Mouse (Mus musculus): ENCODE data around the gene Agbl4. TPM values are rescaled to one million over a fixed set of nuclear protein-coding genes. Genes with fewer than 3 reads are reported as not detected.
A peak's percentile ranks its signal among the peaks of the same experiment; 100 is the strongest.

Agbl4 gene
- polyA plus RNA-seq, 1 experiment from 2014 or later, result 0.38 TPM

DNA sequence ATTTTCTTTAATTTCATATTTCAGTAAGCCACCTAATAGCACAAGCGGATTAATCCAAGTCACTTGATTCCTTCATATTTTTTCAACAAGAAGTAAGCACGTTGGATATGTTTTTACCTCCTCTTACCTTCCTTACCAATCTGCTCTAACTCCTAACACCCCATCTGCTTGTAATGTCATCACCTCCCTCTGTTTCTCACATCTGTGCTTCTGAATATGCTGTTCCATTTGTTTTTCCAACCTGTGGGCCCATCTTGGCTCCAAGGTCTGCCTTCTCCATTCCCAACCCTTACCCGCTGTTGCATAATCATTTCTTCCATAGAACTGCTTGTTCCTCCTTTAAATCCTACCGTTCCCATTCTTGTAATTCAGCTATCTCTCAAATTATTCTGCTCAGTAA lies 884.4 kb downstream of the Agbl4 start:
- ATAC-seq (ENCODE audit: insufficient number of reproducible peaks, insufficient read depth, low FRiP score, low TSS enrichment, low read depth), result no peak
- Histone ChIP-seq H3K4me1 (replicated peaks) (no peaks in the 10 kb centered on the region), H3K27ac (no peak overlapping the region), H3K27me3 (no peaks in the 10 kb centered on the region), H3K9ac (replicated peaks) (no peak overlapping the region), H3K4me3 (replicated peaks) (no peak overlapping the region), H3K36me3 (no peaks in the 10 kb centered on the region), H3K9me3 (no peaks in the 10 kb centered on the region), H3K4me2 (no peak overlapping the region)
- WGBS, result 88% methylated on average over 4 of the region's 4 CpGs

DNA sequence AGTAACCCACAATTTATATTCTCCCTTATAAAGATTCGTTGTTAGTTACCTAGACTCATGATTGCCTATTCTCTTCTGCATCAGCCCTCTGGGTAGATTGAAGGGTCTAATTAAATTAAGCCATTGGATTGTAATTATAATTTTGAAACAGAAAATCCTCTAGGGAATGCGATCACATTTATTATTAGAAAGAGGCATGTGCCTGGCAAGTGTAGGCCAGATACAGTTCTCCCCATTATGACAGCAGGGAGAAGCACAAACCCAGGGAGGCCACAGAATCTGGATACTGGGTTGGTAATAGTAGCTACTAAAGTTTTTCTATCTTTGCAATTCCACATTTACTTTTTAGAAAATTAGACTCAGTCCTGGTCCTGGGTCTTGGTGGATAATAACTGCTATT lies 887.2 kb downstream of the Agbl4 start:
- no peak overlapping the region for H3K9ac ChIP-seq (replicated peaks)
- H3K27me3 ChIP-seq, result no peaks in the 10 kb centered on the region
- no peak overlapping the region for H3K27ac ChIP-seq
- no peak overlapping the region for H3K4me2 ChIP-seq
- H3K9me3 ChIP-seq, result 0 out of 2 replicates have a peak, but pooled peaks cover 4% of the 10 kb centered on the region
- H3K4me1 ChIP-seq (replicated peaks), result no peaks in the 10 kb centered on the region
- ATAC-seq (ENCODE audit: insufficient number of reproducible peaks, insufficient read depth, low FRiP score, low TSS enrichment, low read depth), result no peak
- H3K4me3 ChIP-seq (replicated peaks), result no peak overlapping the region
- H3K36me3 ChIP-seq, result no peaks in the 10 kb centered on the region
- WGBS, result 90% methylated on average over 2 of the region's 2 CpGs

DNA sequence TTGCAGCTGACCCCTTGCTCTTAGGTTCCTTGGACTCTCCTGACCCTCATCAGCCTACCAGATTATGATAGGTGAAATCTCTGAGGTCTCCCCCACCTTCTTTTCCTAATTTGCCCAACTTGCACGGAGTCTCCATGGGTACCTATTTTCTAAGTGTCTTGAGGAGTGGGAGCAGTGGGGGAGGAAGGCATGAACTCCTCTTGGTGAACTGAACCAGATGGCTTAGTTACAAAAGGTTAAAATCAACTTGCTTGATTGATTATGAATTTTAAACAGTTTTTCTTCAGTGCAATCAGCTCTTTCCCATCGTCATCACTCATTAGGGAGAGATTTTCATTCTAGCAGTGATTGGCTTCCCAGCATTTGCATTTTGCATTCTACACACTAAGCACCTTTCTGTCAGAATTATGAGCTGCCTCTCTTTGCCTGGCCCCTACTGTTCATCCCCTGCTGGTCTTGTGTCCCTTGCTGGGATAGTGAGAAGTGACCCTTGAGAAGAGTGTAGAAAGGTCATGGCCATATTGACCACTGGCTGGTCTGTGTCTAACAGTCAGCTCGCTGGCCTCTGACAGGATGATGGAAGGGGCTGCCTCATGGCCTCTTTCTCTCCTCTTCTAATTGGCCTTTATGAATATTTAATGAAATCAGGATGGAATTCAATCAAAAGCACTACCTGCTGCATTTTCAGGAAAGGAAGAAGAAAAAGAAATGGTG lies 897.2 kb downstream of the Agbl4 start:
- no peak overlapping the region for H3K9ac ChIP-seq (replicated peaks)
- no peak overlapping the region for H3K4me3 ChIP-seq (replicated peaks)
- H3K27me3 ChIP-seq, result no peaks in the 10 kb centered on the region
- no peak for ATAC-seq (ENCODE audit: insufficient number of reproducible peaks, insufficient read depth, low FRiP score, low TSS enrichment, low read depth)
- no peaks in the 10 kb centered on the region for H3K36me3 ChIP-seq
- H3K4me2 ChIP-seq, result no peak overlapping the region
- no peaks in the 10 kb centered on the region for H3K9me3 ChIP-seq
- WGBS, result 70% methylated on average over 3 of the region's 3 CpGs
- no peak overlapping the region for H3K27ac ChIP-seq
- H3K4me1 ChIP-seq (replicated peaks), result no peaks in the 10 kb centered on the region

DNA sequence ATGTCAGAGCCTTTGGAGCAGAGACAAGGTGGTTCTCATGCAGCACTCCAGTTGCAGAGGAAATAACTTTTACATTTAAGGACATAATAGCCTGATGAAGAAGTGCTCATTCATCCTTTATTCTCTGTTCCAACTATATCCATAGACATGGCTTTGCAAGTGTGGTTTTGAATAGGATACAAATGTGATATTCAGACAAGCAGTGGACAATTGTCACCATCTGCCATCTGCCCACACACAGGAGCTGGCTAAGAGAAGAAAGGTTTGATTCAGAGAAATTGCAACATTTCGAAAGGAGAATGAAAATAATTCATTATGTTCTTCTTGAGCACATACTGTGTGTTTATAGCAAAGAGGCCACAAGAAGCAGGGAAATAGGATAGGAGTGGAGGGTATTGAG lies 909.1 kb downstream of the Agbl4 start:
- Histone ChIP-seq H3K9ac (replicated peaks) (no peak overlapping the region), H3K9me3 (no peaks in the 10 kb centered on the region), H3K4me3 (replicated peaks) (no peak overlapping the region), H3K4me1 (replicated peaks) (no peaks in the 10 kb centered on the region), H3K27ac (no peak overlapping the region), H3K27me3 (no peaks in the 10 kb centered on the region), H3K36me3 (no peaks in the 10 kb centered on the region), H3K4me2 (no peak overlapping the region)
- WGBS, result 87% methylated on average over 1 of the region's 1 CpGs
- ATAC-seq (ENCODE audit: insufficient number of reproducible peaks, insufficient read depth, low FRiP score, low TSS enrichment, low read depth), result no peak

GRCm38 (mm10) chr4:111307166-111307565 lies 909.7 kb downstream of the Agbl4 start:
- 67% methylated on average over 7 of the region's 7 CpGs for WGBS
- Histone ChIP-seq H3K4me2 (no peak overlapping the region), H3K9me3 (no peaks in the 10 kb centered on the region), H3K27me3 (no peaks in the 10 kb centered on the region), H3K9ac (replicated peaks) (no peak overlapping the region), H3K4me1 (replicated peaks) (no peaks in the 10 kb centered on the region), H3K36me3 (no peaks in the 10 kb centered on the region), H3K27ac (no peak overlapping the region), H3K4me3 (replicated peaks) (no peak overlapping the region)
- no peak for ATAC-seq (ENCODE audit: insufficient number of reproducible peaks, insufficient read depth, low FRiP score, low TSS enrichment, low read depth)

- Histone ChIP-seq H3K36me3 (no peaks in the 10 kb centered on the region), H3K4me2 (no peak overlapping the region), H3K4me1 (replicated peaks) (no peaks in the 10 kb centered on the region), H3K27ac (no peak overlapping the region), H3K9ac (replicated peaks) (no peak overlapping the region), H3K27me3 (no peaks in the 10 kb centered on the region), H3K4me3 (replicated peaks) (no peak overlapping the region), H3K9me3 (no peaks in the 10 kb centered on the region)
- WGBS, result 58% methylated on average over 5 of the region's 5 CpGs
- no peak for ATAC-seq (ENCODE audit: insufficient number of reproducible peaks, insufficient read depth, low FRiP score, low TSS enrichment, low read depth)
Measured at GRCm38 (mm10) chr4:111307633-111308032, 910.2 kb downstream of the Agbl4 start.

- Histone ChIP-seq H3K4me2 (no peak overlapping the region), H3K9me3 (no peaks in the 10 kb centered on the region), H3K4me1 (replicated peaks) (no peaks in the 10 kb centered on the region), H3K27ac (no peak overlapping the region), H3K4me3 (replicated peaks) (no peak overlapping the region), H3K27me3 (no peaks in the 10 kb centered on the region), H3K9ac (replicated peaks) (no peak overlapping the region), H3K36me3 (no peaks in the 10 kb centered on the region)
- 0 out of 2 replicates have a peak, but pooled peaks have one; percentile 52 for ATAC-seq (ENCODE audit: insufficient number of reproducible peaks, insufficient read depth, low FRiP score, low TSS enrichment, low read depth)
- WGBS, result 71% methylated on average over 3 of the region's 3 CpGs
Measured at GRCm38 (mm10) chr4:111308572-111309288, 911.3 kb downstream of the Agbl4 start.

GRCm38 (mm10) chr4:111327094-111327493 lies 929.6 kb downstream of the Agbl4 start:
- Histone ChIP-seq H3K4me3 (replicated peaks) (no peak overlapping the region), H3K27me3 (no peaks in the 10 kb centered on the region), H3K9me3 (no peaks in the 10 kb centered on the region), H3K27ac (no peak overlapping the region), H3K36me3 (no peaks in the 10 kb centered on the region), H3K4me1 (replicated peaks) (no peaks in the 10 kb centered on the region; the same call in 1 of the 2 replicates), H3K9ac (replicated peaks) (no peak overlapping the region), H3K4me2 (no peak overlapping the region)
- 84% methylated on average over 11 of the region's 11 CpGs for whole genome bisulfite sequencing
- ATAC-seq (ENCODE audit: insufficient number of reproducible peaks, insufficient read depth, low FRiP score, low TSS enrichment, low read depth), result no peak

GRCm38 (mm10) chr4:111327760-111328373 lies 930.4 kb downstream of the Agbl4 start:
- no peaks in the 10 kb centered on the region for H3K9me3 ChIP-seq
- H3K27ac ChIP-seq, result no peak overlapping the region
- no peak for ATAC-seq (ENCODE audit: insufficient number of reproducible peaks, insufficient read depth, low FRiP score, low TSS enrichment, low read depth)
- no peaks in the 10 kb centered on the region; the same call in 1 of the 2 replicates for H3K4me1 ChIP-seq (replicated peaks)
- H3K9ac ChIP-seq (replicated peaks), result no peak overlapping the region
- no peaks in the 10 kb centered on the region for H3K36me3 ChIP-seq
- WGBS, result 61% methylated on average over 11 of the region's 11 CpGs
- H3K27me3 ChIP-seq, result no peaks in the 10 kb centered on the region
- no peak overlapping the region for H3K4me2 ChIP-seq
- H3K4me3 ChIP-seq (replicated peaks), result no peak overlapping the region

DNA sequence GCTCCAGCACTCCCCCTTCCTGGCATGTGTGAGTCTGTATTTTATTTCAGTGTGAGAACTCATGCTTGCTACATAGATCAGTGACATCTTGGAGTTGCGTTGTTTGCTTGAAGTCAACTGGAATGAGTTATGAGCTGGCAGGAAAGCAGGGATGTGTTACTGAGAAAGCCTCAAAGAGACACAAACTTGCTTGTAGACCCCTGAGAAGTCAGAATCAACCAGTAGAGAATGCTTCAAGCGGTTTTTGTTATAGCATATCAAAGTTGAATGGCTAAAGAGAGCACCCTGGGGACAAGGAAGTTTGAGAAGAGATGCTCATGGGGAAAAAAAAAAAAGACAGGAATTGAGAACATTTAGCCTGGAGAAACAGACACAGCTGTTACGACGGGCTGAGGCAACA lies 932.0 kb downstream of the Agbl4 start:
- ATAC-seq (ENCODE audit: insufficient number of reproducible peaks, insufficient read depth, low FRiP score, low TSS enrichment, low read depth), result no peak
- H3K27ac ChIP-seq, result no peak overlapping the region
- H3K4me1 ChIP-seq (replicated peaks), result no peaks in the 10 kb centered on the region; the same call in 1 of the 2 replicates
- 71% methylated on average over 4 of the region's 4 CpGs for WGBS
- H3K36me3 ChIP-seq, result no peaks in the 10 kb centered on the region
- H3K4me3 ChIP-seq (replicated peaks), result no peak overlapping the region
- H3K9ac ChIP-seq (replicated peaks), result no peak overlapping the region
- no peaks in the 10 kb centered on the region for H3K9me3 ChIP-seq
- no peaks in the 10 kb centered on the region for H3K27me3 ChIP-seq
- H3K4me2 ChIP-seq, result no peak overlapping the region

DNA sequence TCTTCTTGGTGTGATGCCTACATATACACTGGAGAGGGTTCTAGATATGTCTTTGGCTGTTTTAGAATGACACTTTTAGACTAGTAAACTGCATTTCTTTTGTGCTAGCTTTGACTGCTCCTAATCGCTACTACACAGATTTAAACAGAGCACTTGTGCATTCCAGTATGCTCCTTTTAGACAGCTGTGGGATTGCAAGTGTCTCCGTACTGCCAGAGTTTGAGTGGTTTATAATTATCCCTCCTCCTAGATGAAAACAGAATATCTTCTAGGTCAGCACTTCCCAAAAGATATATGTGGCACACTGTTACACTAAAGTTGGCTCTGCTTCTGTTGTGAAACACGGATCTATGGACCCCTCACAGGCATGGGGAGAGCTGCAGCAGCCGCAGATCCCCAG lies 935.4 kb downstream of the Agbl4 start:
- no peak for ATAC-seq (ENCODE audit: insufficient number of reproducible peaks, insufficient read depth, low FRiP score, low TSS enrichment, low read depth)
- WGBS, result 86% methylated on average over 4 of the region's 4 CpGs
- H3K27me3 ChIP-seq, result no peaks in the 10 kb centered on the region
- no peak overlapping the region for H3K4me2 ChIP-seq
- H3K27ac ChIP-seq, result no peak overlapping the region
- no peak overlapping the region for H3K4me3 ChIP-seq (replicated peaks)
- no peaks in the 10 kb centered on the region for H3K36me3 ChIP-seq
- no peak overlapping the region for H3K9ac ChIP-seq (replicated peaks)
- no peaks in the 10 kb centered on the region for H3K9me3 ChIP-seq
- H3K4me1 ChIP-seq (replicated peaks), result no peaks in the 10 kb centered on the region; the same call in 1 of the 2 replicates
